Mouse (Mus musculus) stomach, embryonic 14.5 days (tissue): Measurements from ENCODE around the gene Fbxo9. TPM values are rescaled to one million over a fixed set of nuclear protein-coding genes. Genes with fewer than 3 reads are reported as not detected.
A peak's percentile ranks its signal among the peaks of the same experiment; 100 is the strongest.

ENCODE experiments used
- ATAC-seq: fragments of 200-750 bp; cut with Nextera tagmentation; 2 replicates; pipeline ENCODE4 v1.8.0; 2017; ENCODE audit warnings: low read depth, moderate TSS enrichment; ENCODE audit not compliant: insufficient number of reproducible peaks, insufficient read depth, low FRiP score
- H3K27ac ChIP-seq: fragments of 300-500 bp; sonication (generic); 2 replicates; pipeline ENCODE4 v1.5.1; 2014; ENCODE audit warnings: mild to moderate bottlenecking, low read length, moderate library complexity, mixed read lengths
- H3K27me3 ChIP-seq: fragments of 300-500 bp; sonication (generic); 2 replicates; pipeline ENCODE4 v1.6.1; 2014; ENCODE audit warnings: low read length, control low read depth, mixed read lengths; ENCODE audit not compliant: control insufficient read depth, insufficient read depth
- H3K36me3 ChIP-seq: fragments of 300-500 bp; sonication (generic); 2 replicates; pipeline ENCODE4 v1.6.1; 2014; ENCODE audit warnings: mild to moderate bottlenecking, control low read depth, low read length, moderate library complexity, mixed read lengths; ENCODE audit not compliant: control insufficient read depth, insufficient read depth
- H3K4me1 ChIP-seq: fragments of 300-500 bp; sonication (generic); 2 replicates; pipeline ENCODE4 v1.6.1; 2014; ENCODE audit warnings: low read length, control low read depth, mixed read lengths; ENCODE audit not compliant: control insufficient read depth, insufficient read depth
- H3K4me2 ChIP-seq: fragments of 300-500 bp; sonication (generic); replicated peaks from 2 replicates; pipeline ENCODE4 v1.6.1; 2014; ENCODE audit warnings: low read depth, low read length, control low read depth
- H3K4me3 ChIP-seq: fragments of 300-500 bp; sonication (generic); 2 replicates; pipeline ENCODE4 v1.5.1; 2014; ENCODE audit warnings: low read depth, low read length, control low read depth
- H3K9ac ChIP-seq: fragments of 300-500 bp; sonication (generic); replicated peaks from 2 replicates; pipeline ENCODE4 v1.6.1; 2014; ENCODE audit warnings: low read depth, mild to moderate bottlenecking, control low read depth, low read length, moderate library complexity, mixed read lengths
- H3K9me3 ChIP-seq: fragments of 300-500 bp; sonication (generic); 2 replicates; pipeline ENCODE4 v1.6.1; 2016; ENCODE audit warnings: low read depth, low read length, control low read depth; ENCODE audit not compliant: control insufficient read depth
- WGBS: fragments of 180-500 bp; shearing (Covaris S2); extraction: QIAGEN DNeasy Blood & Tissue Kit; methylation state at CpG from one replicate; pipeline ENCODE4 v1.1.7; 2014; 5-methylcytosine and 5-hydroxymethylcytosine counted together
- polyA plus RNA-seq: library from polyadenylated mRNA; unstranded; fragments of >200 nt; fragmentation: Nextera tagmentation; extraction: Ambion mirVana; gene quantifications from 2 replicates; pipeline ENCODE4 v1.2.1, GENCODE M21; 2014

The Fbxo9 gene
- polyA plus RNA-seq, 1 experiment from 2014 or later = 37.8 TPM

GRCm38 (mm10) chr9:78051677-78052076 is 57.2 kb downstream of the Fbxo9 start, which contains the start of gene Gcm1:
Gcm1 (plus strand) TSS chr9:78051924.
- ATAC-seq = no peak
- Histone ChIP-seq H3K4me1 (no peaks in the 10 kb centered on the region), H3K27me3 (no peaks in the 10 kb centered on the region), H3K9ac (no peak within 1 kb of the TSS), H3K9me3 (no peaks in the 10 kb centered on the region), H3K4me2 (no peak within 1 kb of the TSS), H3K36me3 (no peaks in the 10 kb centered on the region), H3K27ac (no peak within 1 kb of the TSS), H3K4me3 (no peak within 1 kb of the TSS)
- 48% methylated on average over 3 of the region's 3 CpGs for WGBS

GRCm38 (mm10) chr9:78050452-78050970 is 58.4 kb downstream of the Fbxo9 start:
- Histone ChIP-seq H3K27me3 (no peaks in the 10 kb centered on the region), H3K4me2 (no peak overlapping the region), H3K9me3 (no peaks in the 10 kb centered on the region), H3K27ac (no peak overlapping the region), H3K36me3 (no peaks in the 10 kb centered on the region), H3K4me3 (no peak overlapping the region), H3K4me1 (no peaks in the 10 kb centered on the region), H3K9ac (no peak overlapping the region)
- 46% methylated on average over 5 of the region's 5 CpGs for WGBS
- no peak for ATAC-seq

GRCm38 (mm10) chr9:78046755-78047154 is 62.1 kb downstream of the Fbxo9 start:
- Histone ChIP-seq H3K9me3 (no peaks in the 10 kb centered on the region), H3K9ac (no peak overlapping the region), H3K4me3 (no peak overlapping the region), H3K4me2 (no peak overlapping the region), H3K27ac (no peak overlapping the region), H3K27me3 (no peaks in the 10 kb centered on the region), H3K4me1 (no peaks in the 10 kb centered on the region), H3K36me3 (no peaks in the 10 kb centered on the region)
- ATAC-seq = no peak
- 45% methylated on average over 20 of the region's 20 CpGs for WGBS

- 41% methylated on average over 6 of the region's 6 CpGs for WGBS
These were observed 63.7 kb downstream of the Fbxo9 start for GRCm38 (mm10) chr9:78045171-78045570.

GRCm38 (mm10) chr9:78038755-78039489 is 69.9 kb downstream of the Fbxo9 start:
- 33% methylated on average over 18 of the region's 18 CpGs for WGBS
- H3K9me3 ChIP-seq = no peaks in the 10 kb centered on the region
- no peaks in the 10 kb centered on the region for H3K4me1 ChIP-seq
- no peak overlapping the region for H3K4me2 ChIP-seq
- H3K36me3 ChIP-seq = no peaks in the 10 kb centered on the region
- ATAC-seq = peak; percentile 69; the same call in 1 of the 2 replicates
- no peak overlapping the region for H3K9ac ChIP-seq
- no peaks in the 10 kb centered on the region for H3K27me3 ChIP-seq
- no peak overlapping the region for H3K27ac ChIP-seq
- H3K4me3 ChIP-seq = no peak overlapping the region

More at GRCm38 (mm10) chr9:78045171-78045570, 63.7 kb downstream of the Fbxo9 start:
- Histone ChIP-seq H3K9ac (no peak overlapping the region), H3K27me3 (no peaks in the 10 kb centered on the region), H3K4me3 (no peak overlapping the region), H3K4me1 (no peaks in the 10 kb centered on the region), H3K4me2 (no peak overlapping the region), H3K27ac (no peak overlapping the region), H3K9me3 (no peaks in the 10 kb centered on the region), H3K36me3 (no peaks in the 10 kb centered on the region)
- no peak; the same call in 1 of the 2 replicates for ATAC-seq

GRCm38 (mm10) chr9:78035831-78036230 is 73.0 kb downstream of the Fbxo9 start:
- no peak overlapping the region for H3K9ac ChIP-seq
- H3K4me1 ChIP-seq = no peaks in the 10 kb centered on the region
- WGBS = 85% methylated on average over 8 of the region's 8 CpGs
- no peaks in the 10 kb centered on the region for H3K27me3 ChIP-seq
- no peak overlapping the region for H3K27ac ChIP-seq
- H3K4me2 ChIP-seq = no peak overlapping the region
- no peaks in the 10 kb centered on the region for H3K36me3 ChIP-seq
- ATAC-seq = no peak
- no peaks in the 10 kb centered on the region for H3K9me3 ChIP-seq
- no peak overlapping the region for H3K4me3 ChIP-seq

- ATAC-seq = no peak
- Histone ChIP-seq H3K9ac (no peak overlapping the region), H3K27me3 (no peaks in the 10 kb centered on the region), H3K27ac (no peak overlapping the region), H3K9me3 (no peaks in the 10 kb centered on the region), H3K36me3 (no peaks in the 10 kb centered on the region), H3K4me2 (no peak overlapping the region), H3K4me3 (no peak overlapping the region), H3K4me1 (no peaks in the 10 kb centered on the region)
- WGBS = 78% methylated on average over 5 of the region's 5 CpGs
These were observed 73.6 kb downstream of the Fbxo9 start for GRCm38 (mm10) chr9:78035296-78035695.

GRCm38 (mm10) chr9:78032930-78033329 is 75.9 kb downstream of the Fbxo9 start:
- ATAC-seq = no peak
- no peak overlapping the region for H3K27ac ChIP-seq
- no peak overlapping the region for H3K4me3 ChIP-seq
- no peaks in the 10 kb centered on the region for H3K27me3 ChIP-seq
- no peak overlapping the region for H3K9ac ChIP-seq
- H3K36me3 ChIP-seq = no peaks in the 10 kb centered on the region
- WGBS = 73% methylated on average over 4 of the region's 4 CpGs
- H3K4me2 ChIP-seq = no peak overlapping the region
- H3K9me3 ChIP-seq = no peaks in the 10 kb centered on the region
- H3K4me1 ChIP-seq = no peaks in the 10 kb centered on the region
